In genomic region chr11:86574408-86574807, GRCm38 (mm10) we compare ENCODE assay signal across 1 mouse cellular context.
TF ChIP-seq lines count a peak whose summit lies in the region.

No protein-coding gene starts in this region.

TF ChIP-seq in CH12.LX, 34 proteins besides CTCF, POLR2A, EP300 and RAD21 (continued from another document):
- TF ChIP-seq HCFC1 (IDR thresholded peaks at IDR 0.05; ENCODE audit: low read depth, low read length) (no peak), JUND (conservative IDR thresholded peaks at IDR 0.05; ENCODE audit: low read depth, low read length) (no peak), CHD2 (IDR thresholded peaks at IDR 0.05; ENCODE audit: low read length) (no peak), ZMIZ1 (IDR thresholded peaks at IDR 0.05; ENCODE audit: low read depth, low read length) (no peak), NELFE (IDR thresholded peaks at IDR 0.05; ENCODE audit: low read depth, low read length) (no peak), TBP (conservative IDR thresholded peaks at IDR 0.05; ENCODE audit: low read depth, low read length) (no peak), KAT2A (IDR thresholded peaks at IDR 0.05; ENCODE audit: insufficient replicate concordance, low read length) (no peak), MEF2A (IDR thresholded peaks at IDR 0.05; ENCODE audit: borderline replicate concordance, low read depth, low read length) (no peak), MXI1 (IDR thresholded peaks at IDR 0.05; ENCODE audit: low read depth, low read length) (no peak), PAX5 (IDR thresholded peaks at IDR 0.05; ENCODE audit: low read length) (no peak), MAZ (IDR thresholded peaks at IDR 0.05; ENCODE audit: low read depth, low read length) (no peak), RCOR1 (conservative IDR thresholded peaks at IDR 0.05; ENCODE audit: low read depth, low read length) (no peak)
